Mouse (Mus musculus) thymus, adult 2 months (tissue): Measurements from ENCODE around the gene Mapre3.

Experiments
- CTCF ChIP-seq: fragments of 200-500 bp; IDR thresholded peaks from 2 replicates; pipeline ENCODE4 v1.5.1; 2012; ENCODE audit warnings: mild to moderate bottlenecking, control low read depth, low read length, moderate library complexity, borderline replicate concordance; ENCODE audit not compliant: control insufficient read depth, poor library complexity, insufficient read depth; ENCODE audit errors: extremely low read depth
- POLR2A ChIP-seq: fragments of 200-500 bp; IDR thresholded peaks from 2 replicates; pipeline ENCODE4 v1.6.1; 2012; ENCODE audit warnings: mild to moderate bottlenecking, low read length, control low read depth, moderate library complexity; ENCODE audit not compliant: control insufficient read depth, poor library complexity, insufficient read depth; ENCODE audit errors: extremely low read depth

DNA sequence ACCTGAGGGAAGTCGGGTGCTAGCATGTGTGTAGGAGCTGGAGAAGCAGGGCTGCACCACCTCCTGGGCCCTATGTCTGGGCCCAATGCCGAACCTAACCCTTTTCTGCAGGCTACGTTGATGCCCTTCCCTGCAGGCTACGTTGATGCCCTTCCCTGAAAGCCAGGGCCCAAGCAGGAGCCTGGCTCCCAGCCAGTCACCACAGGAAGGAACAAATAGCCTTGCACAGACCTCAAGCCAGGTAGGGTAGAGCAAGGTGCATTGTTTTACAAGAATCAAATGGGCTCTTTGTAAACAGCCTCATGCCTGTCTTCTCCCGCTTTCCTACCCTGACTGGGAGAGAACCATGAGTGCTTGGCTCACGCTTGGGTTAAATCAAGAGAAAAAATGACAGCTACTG is 11.4 kb downstream of the Mapre3 start:
- no peak for TF ChIP-seq CTCF
- no peak for TF ChIP-seq POLR2A
